Mouse (Mus musculus): ENCODE measurements around the gene Tbc1d22a.

- no peak for TF ChIP-seq ZC3H11A (IDR thresholded peaks at IDR 0.05; ENCODE audit: borderline replicate concordance, low read depth, low read length)
- TF ChIP-seq HCFC1 (IDR thresholded peaks at IDR 0.05; ENCODE audit: borderline replicate concordance, insufficient read depth, low read length), result no peak
- TF ChIP-seq ZNF384 (IDR thresholded peaks at IDR 0.05; ENCODE audit: low read depth, low read length), result no peak
Measured at GRCm38 (mm10) chr15:86419620-86420019, 205.4 kb downstream of the Tbc1d22a start.

Measured in ES-E14 (cell line).